Mouse (Mus musculus): ENCODE data around the gene Ubash3b.

Gene Ubash3b

DNA sequence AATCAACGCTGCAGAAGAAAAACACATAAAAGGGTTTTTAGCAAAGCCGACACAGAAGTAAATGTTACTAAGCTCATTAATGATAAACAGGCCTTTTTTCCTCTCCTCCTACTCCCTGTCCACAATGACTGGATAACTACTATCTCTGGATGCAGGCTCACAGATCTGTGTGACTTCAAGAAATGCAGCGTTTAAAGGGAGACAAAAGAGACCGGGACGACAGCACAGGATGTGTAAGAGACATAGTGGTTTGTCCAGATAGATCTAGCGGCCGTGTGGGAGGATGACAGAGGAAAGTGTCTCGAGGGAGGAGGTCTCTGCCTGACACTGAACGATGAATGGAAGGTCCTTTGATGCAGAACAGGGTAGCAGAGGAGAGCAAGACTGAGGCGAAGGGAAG is 5.4 kb upstream of the Ubash3b start:
- DNase-seq (ENCODE audit: low spot score) = no peak

DNA sequence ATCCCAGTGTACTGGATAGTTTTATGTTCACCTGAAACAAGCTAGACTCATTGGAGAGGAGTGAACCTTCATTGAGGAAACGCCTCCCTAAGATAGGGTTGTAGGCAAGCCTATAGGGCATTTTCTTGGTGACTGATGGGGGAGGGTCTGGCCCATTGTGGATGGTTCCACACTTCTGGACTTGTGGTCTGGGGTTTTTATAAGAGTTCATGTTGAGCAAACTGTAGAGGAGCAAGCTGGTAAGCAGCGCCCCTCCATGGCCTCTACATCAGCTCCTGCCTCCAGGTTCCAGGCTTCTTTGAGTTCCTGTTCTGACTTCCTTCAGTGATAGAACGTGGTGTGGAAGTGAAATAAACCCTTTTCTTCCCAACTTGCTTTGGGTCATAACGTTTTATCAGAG is 866 bp upstream of the Ubash3b start:
- no peak for DNase-seq (ENCODE audit: low spot score)

DNA sequence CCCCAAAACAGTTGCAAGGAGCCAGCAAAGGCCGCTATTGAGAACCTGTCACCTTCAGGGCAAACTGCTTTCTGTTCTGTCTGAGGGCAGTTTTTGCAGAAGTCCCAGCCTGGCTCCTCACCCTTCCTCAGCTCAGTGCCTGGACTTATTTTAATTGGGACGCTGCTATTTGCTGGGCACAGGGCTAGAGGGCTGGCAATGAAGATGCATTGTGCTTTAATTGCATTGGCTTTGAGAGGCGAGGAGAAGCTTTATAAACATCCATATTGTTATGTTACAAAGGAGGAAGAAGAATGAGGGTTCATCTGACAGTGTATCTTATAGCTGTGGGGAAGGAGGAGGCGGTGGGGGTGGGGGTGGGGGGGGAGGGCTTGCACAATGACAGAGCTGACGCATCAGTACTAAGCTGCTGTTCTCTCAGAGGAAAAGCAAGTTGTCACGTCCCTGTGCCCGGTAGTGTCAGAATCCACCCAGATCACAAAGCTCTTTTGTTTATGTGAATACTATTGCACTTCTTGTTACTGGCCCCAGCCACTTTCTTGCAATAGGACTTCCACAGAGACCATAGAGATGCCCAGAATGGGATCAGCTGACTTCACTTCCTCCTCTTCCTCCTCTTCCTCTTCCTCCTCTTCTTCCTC is 841 bp downstream of the Ubash3b start:
- DNase-seq (ENCODE audit: low spot score) = no peak

DNA sequence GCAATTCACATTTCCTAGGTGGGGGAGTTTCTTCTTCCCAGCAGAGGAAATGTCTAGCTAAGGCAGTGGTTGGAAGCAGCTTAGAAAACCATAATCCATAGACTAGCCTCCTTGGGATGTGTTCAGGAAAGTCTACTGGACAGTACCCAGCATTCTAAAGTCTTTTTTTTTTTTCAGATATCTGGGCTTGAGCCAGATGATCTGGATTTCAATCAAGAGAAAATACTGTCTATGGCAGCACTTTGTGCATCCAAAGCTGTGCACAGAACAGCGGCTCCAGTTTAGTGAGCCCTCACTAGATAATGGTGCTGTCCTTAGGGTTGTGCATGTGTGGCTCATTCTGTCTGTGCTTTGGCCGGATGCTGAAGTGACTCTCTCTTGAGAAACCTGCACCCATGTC is 2.3 kb downstream of the Ubash3b start:
- no peak for DNase-seq (ENCODE audit: low spot score)

DNA sequence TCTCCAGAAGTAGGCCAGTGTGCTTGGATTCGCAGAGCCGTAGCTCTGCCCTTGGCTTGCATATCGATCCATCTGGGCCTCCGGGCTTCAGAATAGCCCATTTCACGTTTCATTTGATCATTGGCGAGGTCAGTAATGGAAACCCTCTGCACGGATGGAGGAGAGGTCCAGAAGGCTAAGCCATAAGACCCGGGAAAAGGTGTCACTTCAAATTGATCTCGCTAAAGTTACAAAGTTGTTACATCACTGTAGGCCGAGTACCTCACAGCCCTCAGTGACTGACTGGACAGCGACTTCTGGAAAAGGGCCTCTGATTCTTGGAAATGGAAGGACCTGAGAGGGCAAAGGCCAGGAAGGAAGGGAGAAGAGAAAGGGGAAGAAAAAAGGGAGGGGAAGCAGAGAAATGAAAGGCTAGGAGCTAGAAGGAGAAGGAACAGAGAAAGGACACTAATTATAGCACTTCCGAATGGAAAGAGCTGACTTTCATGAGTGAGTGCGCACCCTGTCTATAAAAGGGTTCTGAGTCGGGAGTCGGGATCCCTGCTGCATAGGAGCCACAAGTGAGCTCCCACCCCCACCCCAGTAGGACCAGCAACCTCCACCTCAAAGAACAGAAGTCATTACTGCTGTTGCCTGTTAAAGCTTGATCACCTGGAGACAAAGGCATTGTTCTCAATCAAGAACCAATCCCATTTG is 3.5 kb downstream of the Ubash3b start:
- DNase-seq (ENCODE audit: low spot score) = no peak

DNA sequence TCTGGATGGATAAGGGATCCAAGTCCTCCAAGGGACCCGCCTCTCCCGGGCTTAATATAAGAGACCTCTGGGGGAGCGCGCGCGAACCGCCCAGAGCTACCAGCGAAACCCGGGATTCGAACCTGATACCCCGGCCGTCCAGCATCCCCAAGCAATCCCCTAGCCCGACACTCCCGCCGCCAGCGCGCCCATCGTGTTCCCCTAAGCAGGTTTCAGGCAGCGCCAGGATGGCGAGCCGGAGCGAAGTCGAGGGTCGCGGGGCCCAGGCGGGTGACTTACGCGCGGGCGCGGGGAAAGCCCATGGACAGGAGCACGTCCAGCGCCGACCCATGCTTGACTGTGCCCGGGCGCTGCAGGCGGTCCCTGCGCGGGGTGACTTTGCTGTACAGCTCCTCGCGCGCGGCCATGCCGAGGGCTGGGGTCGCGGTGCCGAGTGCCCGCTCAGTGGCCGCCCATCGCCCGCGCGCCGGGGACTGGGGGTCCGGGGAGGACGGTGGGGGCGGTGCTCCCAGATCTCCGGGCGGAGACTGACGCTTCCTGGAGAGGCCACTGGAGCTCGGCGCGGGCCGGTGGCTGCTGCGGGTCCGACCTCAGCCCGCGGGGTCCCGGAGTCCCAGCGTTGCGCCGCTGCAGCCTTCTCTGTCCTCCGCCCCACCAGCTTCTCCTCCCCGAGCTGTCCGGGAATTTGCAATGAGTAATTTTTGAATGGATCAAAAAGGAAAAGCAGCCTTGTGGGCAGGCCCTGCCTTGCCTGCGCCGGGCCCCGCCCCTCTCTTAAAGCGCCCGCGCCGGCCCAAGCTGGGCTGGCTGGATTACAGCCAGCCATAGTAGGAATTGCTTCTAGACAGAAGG is 4.3 kb downstream of the Ubash3b start:
- DNase-seq (ENCODE audit: low spot score) = peak; percentile 30

DNA sequence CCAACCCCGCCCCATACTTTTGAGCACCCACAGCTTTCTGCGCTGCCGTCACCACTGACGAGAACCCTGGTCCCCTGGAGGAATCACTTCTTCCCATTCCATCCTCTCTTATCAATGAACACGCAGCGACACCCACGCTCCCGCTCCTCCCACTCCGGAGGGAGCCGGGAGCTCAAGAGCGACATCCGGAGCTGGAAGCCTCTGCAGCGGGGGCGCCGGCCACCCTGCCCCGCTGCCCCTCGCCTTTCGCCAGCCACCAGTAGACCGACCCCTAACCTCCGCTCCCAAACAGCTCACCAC is 4.8 kb downstream of the Ubash3b start:
- no peak for DNase-seq (ENCODE audit: low spot score)

DNA sequence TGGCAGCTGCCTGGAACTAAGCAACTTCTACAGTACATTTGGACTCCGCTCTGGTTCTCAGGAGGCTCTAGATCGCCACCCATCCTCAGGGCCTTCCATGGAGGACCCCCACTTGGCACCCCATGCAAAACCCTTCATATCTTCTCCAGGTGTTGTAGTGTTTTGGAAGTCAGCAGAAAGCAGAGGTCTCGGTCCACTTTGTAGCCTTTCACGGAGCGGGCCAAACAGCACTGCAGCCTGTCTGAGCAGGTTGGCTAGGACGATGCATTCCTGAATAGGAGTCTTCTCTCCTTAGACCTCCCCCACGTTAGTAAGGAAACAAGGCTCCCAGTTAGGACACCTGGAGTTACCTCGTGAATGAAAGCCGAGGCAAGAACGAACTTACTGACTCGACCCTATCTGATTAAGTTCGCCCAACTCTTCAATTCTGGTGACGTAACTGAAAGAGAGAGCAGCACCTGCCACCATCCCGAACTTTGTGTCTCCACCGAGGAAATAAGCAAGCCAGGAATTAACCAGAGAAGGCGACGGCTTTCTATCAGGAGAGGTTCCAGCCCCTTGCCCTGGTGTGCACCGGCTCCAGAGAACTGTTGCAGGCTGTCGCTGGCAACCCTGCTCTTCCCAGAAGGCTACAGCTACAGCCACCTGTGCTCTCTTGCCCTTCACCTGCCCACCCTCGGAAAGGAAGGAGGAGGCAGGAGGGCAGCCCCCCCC is 5.3 kb downstream of the Ubash3b start:
- no peak for DNase-seq (ENCODE audit: low spot score)

DNA sequence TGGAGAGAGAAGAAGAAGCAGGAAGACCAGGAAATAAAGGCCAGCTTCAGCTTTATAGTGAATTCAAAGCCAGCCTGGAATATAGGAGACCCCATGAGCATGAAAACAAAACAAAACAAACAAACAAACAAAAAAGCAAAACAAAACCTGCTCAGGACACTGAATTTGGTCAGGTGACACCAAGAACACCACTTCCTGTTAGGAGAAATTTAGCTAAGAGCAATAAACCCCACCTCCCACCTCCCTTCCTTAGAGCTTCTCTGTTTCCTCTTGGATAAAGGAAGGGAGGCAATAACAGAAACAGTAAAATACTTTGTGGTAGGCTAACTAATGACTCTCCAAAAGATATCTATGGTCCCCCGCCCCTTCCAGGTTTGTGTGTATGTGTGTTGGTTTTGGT is 7.5 kb downstream of the Ubash3b start:
- no peak for DNase-seq (ENCODE audit: low spot score)

DNA sequence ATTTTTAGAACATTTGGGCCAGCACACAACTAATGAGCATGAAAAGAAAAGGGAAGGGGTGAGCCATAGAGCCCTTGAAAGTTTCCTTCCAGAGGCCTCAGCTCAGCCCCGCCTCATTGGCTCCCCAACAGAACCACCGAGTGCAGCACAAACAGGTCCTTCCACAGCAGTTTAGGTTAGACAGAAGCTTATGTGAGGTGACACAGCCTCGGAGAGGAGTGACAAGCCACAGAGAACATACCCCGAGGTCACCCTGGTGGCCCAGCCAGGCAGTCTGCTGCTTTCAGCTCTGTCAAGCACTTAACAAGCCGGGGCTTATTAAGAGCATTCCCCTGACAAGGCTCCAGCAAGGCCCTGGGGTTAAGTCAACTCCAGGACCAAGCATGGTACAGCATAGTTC is 8.4 kb downstream of the Ubash3b start:
- no peak for DNase-seq (ENCODE audit: low spot score)

DNA sequence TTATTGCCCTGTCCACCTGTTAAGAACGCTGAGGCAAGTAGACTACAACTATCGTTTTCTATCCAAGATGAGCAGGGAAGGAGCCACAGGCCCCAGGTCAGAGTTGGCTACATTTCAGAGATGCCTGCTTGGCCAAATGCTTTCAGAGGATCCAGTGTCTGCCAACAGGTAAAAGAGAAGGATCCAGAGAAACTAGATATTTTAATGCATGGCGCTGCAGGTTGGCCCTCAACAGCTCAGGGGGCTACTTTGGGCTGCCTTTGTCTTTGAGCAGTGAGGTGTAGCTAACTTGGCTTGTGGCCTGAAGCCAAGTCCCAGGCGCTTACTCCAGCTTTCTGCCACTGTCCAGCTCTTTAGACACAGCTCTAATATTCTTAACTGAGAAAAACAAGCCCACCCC is 10.0 kb downstream of the Ubash3b start:
- DNase-seq (ENCODE audit: low spot score) = no peak

DNA sequence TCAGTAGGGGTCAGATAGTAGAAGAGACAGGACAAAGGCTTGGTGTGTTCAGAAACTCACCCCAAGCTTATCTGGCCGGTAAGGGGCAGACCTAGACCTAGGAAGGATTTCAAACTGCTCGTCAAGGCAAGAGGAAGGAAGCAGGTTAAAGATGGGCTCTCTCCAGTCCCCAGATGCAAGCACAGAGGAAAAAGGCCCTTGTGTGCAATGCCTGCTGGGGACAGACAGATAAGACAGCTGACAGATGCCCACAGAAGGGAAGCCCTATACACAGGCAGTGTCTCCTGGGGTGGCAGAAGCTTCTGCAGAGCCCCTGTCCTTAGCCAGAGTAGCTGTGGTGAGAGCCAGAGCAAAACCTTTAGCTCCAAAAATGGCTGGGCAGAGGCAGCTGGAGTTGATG is 11.6 kb downstream of the Ubash3b start:
- DNase-seq (ENCODE audit: low spot score) = no peak

DNA sequence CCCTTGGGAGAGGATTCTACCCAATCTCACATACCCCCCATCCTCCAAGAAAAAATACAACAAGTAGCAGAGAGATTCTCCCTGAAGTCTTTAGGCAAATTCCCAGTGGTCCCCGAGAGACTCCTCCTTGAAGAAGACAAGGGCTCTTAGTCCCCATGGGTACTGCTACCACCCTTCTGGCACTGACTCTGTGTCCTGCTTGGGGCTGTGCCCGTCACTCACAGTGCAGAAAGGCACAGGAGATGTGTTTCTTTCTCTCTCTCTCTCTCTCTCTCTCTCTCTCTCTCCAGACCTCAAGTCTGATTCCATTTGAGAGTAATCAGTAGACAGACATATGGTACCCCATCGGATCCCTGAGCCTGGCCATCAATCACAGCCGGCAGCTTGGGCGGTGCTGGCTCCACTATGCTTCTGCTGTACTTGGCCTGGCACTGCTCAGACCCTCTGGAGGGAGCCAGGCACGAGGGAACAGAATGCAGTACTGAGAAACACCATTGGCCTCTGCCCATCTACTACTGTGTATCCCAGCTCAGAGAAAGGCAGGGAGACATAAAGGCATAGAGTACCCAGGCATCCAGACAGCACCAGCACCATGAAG is 12.3 kb downstream of the Ubash3b start:
- DNase-seq (ENCODE audit: low spot score) = no peak

DNA sequence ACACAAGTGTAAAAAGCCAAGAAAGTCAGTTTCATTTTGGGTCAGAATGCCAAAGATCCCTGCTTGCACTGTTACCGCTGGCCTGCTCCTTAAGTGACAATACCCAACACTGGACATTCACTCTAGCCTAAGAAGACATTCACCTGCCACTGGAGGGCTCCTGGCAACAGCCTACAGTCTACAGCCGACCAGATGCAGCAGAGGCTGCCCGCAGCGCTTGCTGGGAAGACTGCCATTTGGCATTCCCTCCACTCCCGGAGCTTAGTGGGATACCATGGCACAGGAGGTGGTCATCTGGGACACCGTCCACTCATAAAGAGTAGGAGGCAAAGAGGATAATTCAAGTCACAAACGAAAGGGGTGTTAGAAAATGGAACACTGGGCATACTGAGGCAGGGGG is 12.9 kb downstream of the Ubash3b start:
- DNase-seq (ENCODE audit: low spot score) = no peak

DNA sequence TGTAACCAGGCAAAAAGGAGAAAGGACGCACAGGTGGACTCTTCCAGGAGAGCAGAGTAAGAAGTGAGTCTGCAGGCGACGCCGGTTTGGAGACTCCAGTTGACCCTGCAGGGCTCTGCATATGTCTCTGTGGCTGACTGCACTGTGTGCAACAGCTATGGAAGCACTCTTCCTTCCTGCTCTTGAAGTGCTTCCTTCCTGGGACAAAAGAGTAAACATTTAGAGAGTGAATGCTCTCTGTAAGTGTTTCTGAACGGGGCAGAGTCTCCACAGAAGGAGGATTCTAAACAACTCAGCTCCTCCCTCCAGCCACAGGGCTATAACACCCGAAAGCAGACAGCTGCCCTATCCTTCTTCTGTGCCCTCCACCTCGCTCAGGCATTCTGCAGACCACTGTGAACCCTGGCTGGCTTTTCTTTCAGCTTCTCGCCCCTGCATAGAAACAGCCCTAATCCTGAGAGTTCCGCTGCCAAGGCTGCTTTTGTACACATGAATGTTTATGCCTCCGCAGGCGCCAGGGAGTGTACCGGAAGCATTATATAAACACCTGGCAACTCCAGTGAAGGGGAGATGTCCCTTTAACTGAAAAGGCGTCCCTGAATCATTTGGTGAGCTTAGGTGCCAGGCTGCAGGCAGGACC is 14.2 kb downstream of the Ubash3b start:
- no peak for DNase-seq (ENCODE audit: low spot score)

DNA sequence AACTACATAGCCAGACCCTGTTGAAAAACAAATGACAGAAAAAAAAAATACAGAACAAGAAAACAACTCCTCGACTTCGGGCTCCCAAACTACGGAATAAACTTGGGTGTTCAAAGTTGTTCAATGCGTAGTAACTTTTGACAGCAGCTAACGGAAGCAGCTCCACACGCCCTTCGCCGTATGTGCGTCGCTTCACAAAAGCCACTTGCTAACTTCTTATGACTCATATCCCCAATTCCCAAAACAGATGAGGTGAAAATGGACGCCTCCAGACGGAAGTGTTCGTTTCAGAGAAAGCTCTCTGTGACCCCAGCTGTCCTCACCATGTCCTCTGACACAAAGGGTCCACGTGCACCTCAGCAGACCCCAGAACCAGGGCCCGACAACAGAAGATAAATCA is 17.7 kb downstream of the Ubash3b start:
- DNase-seq (ENCODE audit: low spot score) = no peak

DNA sequence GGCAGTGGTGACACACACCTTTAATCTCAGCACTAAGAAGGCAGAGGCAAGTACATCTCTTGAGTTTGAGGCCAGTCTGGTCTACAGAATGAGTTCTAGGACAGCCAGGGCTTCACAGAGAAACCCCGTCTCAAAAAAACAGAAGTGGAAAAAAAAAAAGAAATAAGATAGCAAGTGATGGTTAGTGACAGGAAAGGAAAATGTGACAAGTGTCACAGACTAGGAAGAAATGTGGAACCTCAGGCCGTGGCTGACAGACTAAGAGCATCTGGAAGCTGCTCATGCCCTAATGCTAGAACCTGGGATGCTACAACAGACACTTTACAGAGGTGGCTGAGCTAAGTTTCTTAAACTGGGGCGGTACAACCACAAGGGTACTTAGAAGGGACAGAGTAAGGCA is 18.4 kb downstream of the Ubash3b start:
- DNase-seq (ENCODE audit: low spot score) = no peak

DNA sequence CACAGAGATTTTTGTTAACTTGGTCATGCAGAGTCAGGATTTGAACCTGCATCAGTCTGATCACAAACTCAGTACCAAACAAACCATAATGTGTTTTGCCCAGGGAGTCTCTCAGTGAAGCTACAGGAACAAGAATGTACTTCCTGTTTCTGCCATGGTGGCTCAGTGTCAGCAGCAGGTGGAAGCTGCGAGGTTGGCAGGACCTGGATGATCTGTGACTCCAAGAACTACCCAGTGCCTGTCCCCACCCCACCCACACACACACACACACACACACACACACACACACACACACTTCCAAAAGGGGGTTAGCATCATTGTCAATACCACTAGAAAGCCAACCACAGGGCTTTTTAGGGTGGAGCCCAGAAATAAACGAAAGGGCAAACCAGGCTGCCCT is 20.5 kb downstream of the Ubash3b start:
- no peak for DNase-seq (ENCODE audit: low spot score)

DNA sequence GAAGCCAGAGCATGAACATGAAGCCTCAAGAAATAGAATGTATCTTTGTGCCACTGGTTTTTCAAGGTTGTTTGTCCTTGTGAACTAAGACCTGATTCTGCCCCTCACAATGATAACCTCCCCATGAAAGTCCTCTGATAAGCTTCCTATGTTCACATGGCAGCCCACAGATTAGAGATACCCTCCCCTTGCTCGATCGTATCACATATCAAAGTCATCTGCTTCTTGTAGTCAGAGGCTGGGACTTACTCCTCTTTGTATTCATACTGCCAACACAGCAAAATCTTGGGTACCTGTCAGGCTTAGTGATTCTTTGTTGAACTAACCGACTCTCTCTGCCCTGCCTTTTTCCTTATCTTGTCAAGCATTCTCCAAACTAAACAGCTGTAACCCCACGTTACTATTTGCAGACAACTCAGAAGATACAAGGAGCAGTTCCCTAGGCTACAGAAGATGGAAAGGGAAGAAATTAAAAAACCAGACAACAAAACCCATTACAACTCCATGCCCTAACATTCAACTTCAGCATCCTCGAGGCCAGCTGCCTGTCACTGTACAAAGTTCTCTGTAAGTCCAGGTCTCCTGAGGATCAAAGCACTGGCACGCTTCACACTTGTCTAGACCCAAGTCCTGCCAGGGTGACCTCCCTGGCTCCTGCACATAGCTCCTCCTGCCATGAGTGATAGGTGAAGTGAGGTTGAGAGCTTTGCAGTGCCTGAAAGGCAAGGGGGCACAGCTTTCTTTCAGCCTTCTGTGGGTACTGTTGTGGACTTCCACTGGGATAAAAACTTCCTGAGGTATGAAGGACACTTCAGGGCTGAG is 22.3 kb downstream of the Ubash3b start:
- DNase-seq (ENCODE audit: low spot score) = no peak

DNA sequence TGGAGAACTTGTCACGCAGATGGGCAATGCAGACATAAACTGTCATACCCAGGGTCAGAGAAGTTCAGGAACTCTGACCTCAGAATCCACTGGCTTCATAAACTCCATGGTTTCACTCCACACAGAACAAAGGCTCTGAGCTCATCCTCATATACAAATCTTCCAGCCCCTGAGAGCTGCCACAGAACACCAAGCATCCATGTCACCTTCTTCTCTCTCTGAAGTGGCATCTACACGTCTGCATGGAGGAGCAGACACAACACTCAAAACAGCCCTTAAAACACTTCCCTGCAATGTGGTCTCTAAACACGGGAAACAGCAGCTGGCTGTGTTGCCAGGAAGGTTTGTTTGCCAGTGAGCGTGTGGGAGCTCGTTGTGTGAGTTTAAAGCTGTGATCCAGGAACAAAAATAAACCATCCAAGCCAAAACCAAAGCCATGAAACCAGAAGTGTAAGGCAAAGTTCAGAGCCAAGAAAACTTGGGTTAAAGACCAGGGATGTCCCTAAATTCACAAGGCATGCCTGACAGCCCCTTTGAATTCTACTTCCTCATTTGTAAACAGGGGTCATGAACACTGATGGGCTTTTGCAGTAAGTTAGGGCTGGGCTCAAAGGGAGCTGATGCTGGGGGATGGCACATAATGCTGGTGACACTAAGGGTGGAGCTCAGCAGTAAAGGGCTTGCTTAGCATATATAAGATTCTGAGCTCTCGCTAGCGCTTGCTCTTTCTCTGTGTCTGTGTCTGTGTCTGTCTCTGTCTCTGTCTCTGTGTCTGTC is 24.6 kb downstream of the Ubash3b start:
- DNase-seq (ENCODE audit: low spot score) = peak; percentile 13

Measured in adipocyte (in vitro differentiated cells).